Mouse (Mus musculus): ENCODE results near the gene Mcpt9. TPM values are rescaled to one million over a fixed set of nuclear protein-coding genes. Genes with fewer than 3 reads are reported as not detected.

The Mcpt9 gene
- polyA plus RNA-seq, 1 experiment from 2014 or later = not detected

Other genes starting within 250 kb of the Mcpt9 start
- 24.4 and 26.2 TPM in 2 replicates for gene Adcy4, start 246.4 kb downstream of the Mcpt9 start, polyA plus RNA-seq (2016; fragmentation: Nextera tagmentation; extraction: Ambion mirVana)
- 19.7 and 20.3 TPM in 2 replicates for gene Ripk3, start 241.6 kb downstream of the Mcpt9 start, polyA plus RNA-seq (2016; fragmentation: Nextera tagmentation; extraction: Ambion mirVana)
- gene Nfatc4, start 207.4 kb downstream of the Mcpt9 start, polyA plus RNA-seq (2016; fragmentation: Nextera tagmentation; extraction: Ambion mirVana) = 17.5 and 18.6 TPM in 2 replicates
- gene Nynrin, start 176.5 kb downstream of the Mcpt9 start, polyA plus RNA-seq (2016; fragmentation: Nextera tagmentation; extraction: Ambion mirVana) = 33.3 and 38.2 TPM in 2 replicates
- 0.32 and 0.57 TPM in 2 replicates for gene Cbln3, start 146.1 kb downstream of the Mcpt9 start, polyA plus RNA-seq (2016; fragmentation: Nextera tagmentation; extraction: Ambion mirVana)
- 19.8 TPM in 2 replicates for gene Khnyn, start 145.5 kb downstream of the Mcpt9 start, polyA plus RNA-seq (2016; fragmentation: Nextera tagmentation; extraction: Ambion mirVana)
- 38.2 and 40.4 TPM in 2 replicates for gene Sdr39u1, start 130.2 kb downstream of the Mcpt9 start, polyA plus RNA-seq (2016; fragmentation: Nextera tagmentation; extraction: Ambion mirVana)
- gene Cma1, start 85.8 kb downstream of the Mcpt9 start, polyA plus RNA-seq (2016; fragmentation: Nextera tagmentation; extraction: Ambion mirVana) = not detected in 2 replicates
- not detected in 2 replicates for gene Cma2, start 79.5 kb downstream of the Mcpt9 start, polyA plus RNA-seq (2016; fragmentation: Nextera tagmentation; extraction: Ambion mirVana)
- gene Mcpt1, start 12.5 kb downstream of the Mcpt9 start, polyA plus RNA-seq (2016; fragmentation: Nextera tagmentation; extraction: Ambion mirVana) = not detected in 2 replicates
- gene Mcpt2, start 11.5 kb upstream of the Mcpt9 start, polyA plus RNA-seq (2016; fragmentation: Nextera tagmentation; extraction: Ambion mirVana) = 0.18 TPM in 1 of 2 replicates, not detected in the other
- gene Mcpt4, start 31.8 kb upstream of the Mcpt9 start, polyA plus RNA-seq (2016; fragmentation: Nextera tagmentation; extraction: Ambion mirVana) = 0.20 TPM in 1 of 2 replicates, not detected in the other
- not detected in 2 replicates for gene Mcpt8, start 54.8 kb upstream of the Mcpt9 start, polyA plus RNA-seq (2016; fragmentation: Nextera tagmentation; extraction: Ambion mirVana)
- gene Ctsg, start 72.1 kb upstream of the Mcpt9 start, polyA plus RNA-seq (2016; fragmentation: Nextera tagmentation; extraction: Ambion mirVana) = 0.34 TPM in 1 of 2 replicates, not detected in the other
- gene Gzme, start 90.1 kb upstream of the Mcpt9 start, polyA plus RNA-seq (2016; fragmentation: Nextera tagmentation; extraction: Ambion mirVana) = not detected in 2 replicates
- gene Gzmd, start 102.1 kb upstream of the Mcpt9 start, polyA plus RNA-seq (2016; fragmentation: Nextera tagmentation; extraction: Ambion mirVana) = not detected in 2 replicates
- gene Gzmg, start 129.1 kb upstream of the Mcpt9 start, polyA plus RNA-seq (2016; fragmentation: Nextera tagmentation; extraction: Ambion mirVana) = not detected in 2 replicates
- gene Gzmn, start 144.1 kb upstream of the Mcpt9 start, polyA plus RNA-seq (2016; fragmentation: Nextera tagmentation; extraction: Ambion mirVana) = not detected in 2 replicates
- gene Gzmf, start 180.9 kb upstream of the Mcpt9 start, polyA plus RNA-seq (2016; fragmentation: Nextera tagmentation; extraction: Ambion mirVana) = not detected in 2 replicates
- gene Gzmc, start 204.2 kb upstream of the Mcpt9 start, polyA plus RNA-seq (2016; fragmentation: Nextera tagmentation; extraction: Ambion mirVana) = not detected in 2 replicates
- not detected in 2 replicates for gene Gzmb, start 231.8 kb upstream of the Mcpt9 start, polyA plus RNA-seq (2016; fragmentation: Nextera tagmentation; extraction: Ambion mirVana)

Data from heart, embryonic 12.5 days (tissue).